Mouse (Mus musculus) 3134 (cell line): Measurements from ENCODE around the gene Msrb1.
"Not testable (repeated sequence)": the region's sequence is repeated elsewhere in the genome, so short reads cannot be mapped to it uniquely, and the experiment has no call there.

Experiments used
- DNase-seq: peaks from one replicate; pipeline ENCODE4 v3.0.0-alpha.2; 2011; ENCODE audit warnings: low spot score; ENCODE audit not compliant: insufficient read length; ENCODE audit errors: extremely low read depth

Gene Msrb1

DNA sequence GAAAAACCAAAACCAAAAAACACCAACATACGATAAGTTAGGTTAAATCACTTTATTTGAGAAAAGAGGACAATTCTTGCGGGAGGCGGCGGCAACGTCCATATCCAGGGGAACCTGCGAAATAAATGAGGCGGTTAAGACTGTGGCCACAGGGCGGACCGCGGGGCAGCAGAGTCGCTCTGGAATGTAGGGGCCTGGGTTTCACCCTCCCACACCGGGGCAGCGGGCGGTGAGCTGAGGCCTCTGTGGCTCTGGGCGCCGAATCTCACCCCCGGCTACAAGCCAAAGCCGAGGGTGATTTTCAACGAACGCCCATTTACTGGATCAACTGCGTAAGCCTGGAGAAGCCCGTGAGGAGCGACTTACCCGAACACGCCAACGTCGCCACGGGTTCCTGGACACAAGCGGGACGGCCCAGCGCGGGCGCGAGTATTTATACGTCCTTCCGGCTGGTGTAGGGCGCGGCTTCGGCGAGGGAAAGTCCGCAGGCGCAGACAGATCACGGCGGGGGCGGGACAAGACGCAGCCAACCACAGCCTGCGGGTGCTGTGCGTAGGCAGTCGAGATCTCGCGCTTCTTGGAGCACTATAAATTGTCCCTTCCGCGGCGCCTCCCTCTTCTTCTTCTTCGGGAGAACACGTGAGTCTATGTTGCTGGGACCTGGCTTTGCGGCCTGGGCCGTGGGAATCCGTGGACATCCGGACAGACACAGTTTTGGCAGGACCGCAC lies 16.8 kb upstream of the Msrb1 start:
- DNase-seq: peak; percentile 99

DNA sequence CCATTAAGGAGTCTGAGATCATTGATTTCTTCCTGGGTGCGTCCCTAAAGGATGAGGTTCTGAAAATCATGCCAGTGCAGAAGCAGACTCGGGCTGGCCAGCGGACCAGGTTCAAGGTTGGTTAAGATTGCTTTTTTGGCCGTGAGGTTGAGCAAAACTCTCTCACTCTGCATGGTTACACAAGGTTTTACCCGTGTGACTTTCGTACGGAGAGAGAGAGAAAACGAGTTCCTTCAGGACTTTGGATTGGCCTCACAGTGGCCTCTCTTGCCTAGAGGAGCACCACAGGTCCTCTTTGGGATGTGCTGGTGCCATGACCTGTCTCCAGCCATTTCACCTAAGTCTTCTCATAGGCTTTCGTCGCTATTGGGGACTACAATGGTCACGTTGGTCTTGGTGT lies 15.8 kb upstream of the Msrb1 start:
- not testable (repeated sequence) for DNase-seq

DNA sequence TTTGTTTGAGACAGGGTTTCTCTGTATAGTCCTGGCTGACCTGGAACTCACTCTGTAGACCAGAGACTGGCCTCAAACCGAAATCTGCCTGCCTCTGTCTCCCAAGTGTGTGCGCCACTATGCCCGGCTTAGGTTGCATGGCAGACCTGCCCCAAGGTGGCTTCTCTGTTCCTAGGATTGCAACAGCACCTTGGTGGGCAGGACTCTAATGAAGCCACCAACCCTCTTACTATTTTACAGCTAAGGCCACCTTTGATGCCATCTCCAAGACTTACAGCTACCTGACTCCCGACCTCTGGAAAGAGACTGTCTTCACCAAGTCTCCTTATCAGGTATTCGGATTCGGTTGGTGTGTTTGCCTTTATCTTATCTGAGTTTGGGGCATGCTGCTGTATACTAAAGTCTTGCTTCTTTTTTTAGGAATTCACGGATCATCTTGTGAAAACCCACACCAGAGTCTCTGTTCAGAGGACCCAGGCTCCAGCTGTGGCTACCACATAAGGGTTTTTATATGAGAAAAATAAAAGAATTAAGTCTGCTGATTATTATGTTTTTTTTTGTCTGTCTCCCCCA lies 15.0 kb upstream of the Msrb1 start:
- DNase-seq: not testable (repeated sequence)

DNA sequence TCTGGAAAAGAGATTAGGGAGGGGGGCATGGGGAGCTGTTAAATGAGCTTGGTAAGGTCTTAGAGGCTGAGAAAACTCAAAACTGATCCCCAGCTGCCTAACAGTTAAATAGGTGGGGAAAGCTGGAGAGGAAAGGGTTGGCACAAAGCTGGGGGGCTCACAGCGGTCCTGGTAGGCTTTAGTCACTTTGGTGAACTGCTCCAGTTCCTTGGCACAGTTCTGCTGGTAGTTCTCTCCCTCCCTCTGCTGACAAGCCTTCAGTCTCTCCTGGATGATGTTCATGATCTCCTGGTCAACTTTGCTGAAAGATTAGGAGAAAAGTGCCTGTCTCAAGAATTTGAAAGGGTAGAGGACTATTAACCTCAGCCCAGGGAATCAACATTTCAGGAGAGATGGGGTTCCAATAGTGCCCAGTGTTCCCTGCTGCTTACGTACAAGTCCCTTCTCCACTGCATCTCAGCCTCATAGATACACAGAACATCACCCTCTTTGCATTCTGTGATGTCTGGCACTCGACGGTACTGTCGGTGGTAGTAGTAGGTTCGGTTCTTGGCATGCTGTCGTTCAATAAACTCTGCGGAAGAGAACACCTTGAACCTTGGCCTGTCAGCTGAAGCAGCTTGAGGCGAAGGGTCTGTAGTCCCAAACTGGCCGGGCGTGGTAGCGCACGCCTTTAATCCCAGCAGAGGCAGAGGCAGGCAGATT lies 14.1 kb upstream of the Msrb1 start:
- DNase-seq: peak; percentile 62

DNA sequence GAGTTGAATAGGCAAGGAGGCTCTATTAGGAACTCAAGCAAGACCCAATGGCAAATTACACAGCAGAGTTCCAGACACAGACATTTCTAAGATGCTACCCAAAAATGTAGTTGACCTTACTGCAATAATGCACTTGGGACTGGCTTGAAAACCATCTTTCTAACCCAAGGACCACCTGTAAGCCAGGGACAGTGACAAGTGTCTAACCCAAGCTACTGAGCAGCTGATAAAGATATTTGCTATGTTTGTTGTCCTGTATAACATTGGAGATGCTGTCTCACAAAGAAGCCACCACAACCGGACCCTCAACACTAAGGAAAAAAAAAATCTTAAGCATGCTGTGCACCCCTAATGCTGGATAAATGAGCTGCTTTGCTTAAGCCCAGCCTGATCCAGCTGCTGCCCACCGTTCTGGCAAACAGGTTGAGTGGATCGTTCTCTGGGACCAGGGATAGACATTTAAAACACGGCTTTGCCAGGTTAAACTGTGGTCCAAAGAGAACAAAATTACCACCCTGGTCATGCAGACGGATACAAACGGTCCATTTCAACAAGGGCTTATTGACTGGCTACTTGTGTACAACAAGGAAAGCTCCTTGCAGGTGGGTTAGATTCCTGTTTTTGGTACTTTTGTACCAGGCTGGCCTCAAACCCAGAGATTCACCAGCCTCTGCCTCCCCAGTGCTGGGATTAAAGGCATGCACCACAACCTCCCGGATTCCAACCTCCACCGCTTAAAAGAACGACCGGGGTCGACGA lies 13.1 kb upstream of the Msrb1 start:
- DNase-seq: no peak

DNA sequence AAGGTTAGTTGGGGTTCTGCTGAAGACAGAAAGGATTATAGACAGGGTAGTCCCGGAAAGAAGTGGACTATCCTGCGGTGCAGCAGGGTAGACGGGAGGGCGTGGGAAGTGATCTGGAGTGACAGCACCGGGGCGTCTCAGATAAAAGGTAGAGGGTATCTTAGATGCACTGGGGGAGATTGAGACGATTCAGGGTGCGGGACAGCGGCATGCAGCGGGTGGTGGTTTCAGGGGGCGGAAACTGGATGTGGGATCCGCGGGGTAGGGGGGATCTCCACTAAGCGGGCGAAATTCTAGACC lies 12.6 kb upstream of the Msrb1 start:
- no peak for DNase-seq

DNA sequence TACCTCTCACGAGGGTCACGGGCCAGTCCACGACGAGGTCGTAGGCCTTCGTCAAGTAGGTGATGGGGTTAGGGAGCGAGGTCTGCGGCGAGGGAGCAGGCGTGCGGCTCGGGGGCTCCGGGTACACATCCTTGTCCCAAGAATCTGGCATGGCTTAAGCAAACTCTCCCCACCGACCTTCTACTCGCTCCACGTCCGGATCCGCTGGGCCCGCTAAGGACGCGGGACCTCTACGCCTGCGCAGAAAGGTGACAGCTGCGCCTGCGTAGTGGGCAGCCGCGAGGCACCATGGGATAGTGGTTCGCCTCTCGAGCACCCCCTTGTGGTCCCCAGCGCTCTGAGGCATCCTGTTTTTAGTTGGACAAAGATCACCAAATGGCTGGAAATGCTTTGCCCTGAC lies 12.3 kb upstream of the Msrb1 start, which contains the start of gene Ndufb10:
Gene Ndufb10, minus strand, starts transcription at position 295 of the 400 bp plus-strand sequence.
- DNase-seq: peak; percentile 92

DNA sequence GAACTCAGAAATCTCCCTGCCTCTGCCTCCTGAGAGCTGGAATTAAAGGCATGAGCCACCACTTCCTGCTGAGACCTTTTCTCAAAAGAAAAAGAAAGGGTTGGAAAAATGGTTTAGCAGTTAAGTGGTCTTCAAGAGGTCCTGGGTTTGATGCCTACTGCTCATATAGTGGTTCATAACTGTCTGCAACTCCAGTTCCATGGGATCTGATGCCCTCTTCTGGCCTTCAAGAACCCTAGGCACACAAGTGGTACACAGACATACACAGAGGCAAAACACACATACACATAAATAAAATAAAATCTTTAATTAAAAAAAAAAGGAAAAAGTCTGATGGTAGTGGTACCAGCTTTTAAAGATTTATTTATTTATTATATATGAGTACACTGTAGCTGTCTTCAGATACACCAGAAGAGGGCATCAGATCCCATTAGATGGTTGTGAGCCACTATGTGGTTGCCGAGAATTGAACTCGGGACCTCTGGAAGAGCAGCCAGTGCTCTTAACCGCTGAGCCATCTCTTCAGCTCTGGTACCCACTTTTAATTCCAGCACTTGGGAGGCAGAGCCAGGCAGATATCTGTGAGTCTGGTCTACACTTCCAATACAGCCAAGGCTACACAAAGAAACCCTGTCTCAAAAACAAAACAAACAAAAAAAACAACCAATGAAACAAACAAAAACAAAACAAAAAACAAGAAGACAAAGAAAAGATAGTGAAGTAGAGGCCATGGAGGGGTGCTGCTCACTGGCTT lies 10.6 kb upstream of the Msrb1 start:
- DNase-seq: no peak

DNA sequence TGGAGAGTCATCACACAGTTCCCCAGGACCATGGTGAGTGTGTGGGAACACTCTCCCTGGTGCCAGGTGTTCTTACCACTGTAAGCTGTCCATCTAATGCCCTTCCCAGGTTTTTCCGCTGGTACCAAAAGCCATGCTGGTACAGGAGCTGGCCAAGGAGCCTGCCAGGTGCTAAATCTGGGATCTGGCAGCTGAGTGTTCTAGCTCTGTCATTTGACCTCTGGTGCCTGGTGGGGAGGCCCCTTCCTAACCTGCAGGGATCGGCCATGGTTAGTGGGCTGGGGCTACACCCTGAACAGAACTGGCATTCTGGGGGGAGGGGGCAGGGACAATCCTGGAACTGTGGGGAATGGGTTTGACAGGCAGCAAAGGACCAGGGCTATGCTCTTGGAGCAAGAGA lies 8.8 kb upstream of the Msrb1 start, which contains the start of gene Rpl3l:
Gene Rpl3l, plus strand, starts transcription at position 203 of the 400 bp plus-strand sequence.
- no peak for DNase-seq

DNA sequence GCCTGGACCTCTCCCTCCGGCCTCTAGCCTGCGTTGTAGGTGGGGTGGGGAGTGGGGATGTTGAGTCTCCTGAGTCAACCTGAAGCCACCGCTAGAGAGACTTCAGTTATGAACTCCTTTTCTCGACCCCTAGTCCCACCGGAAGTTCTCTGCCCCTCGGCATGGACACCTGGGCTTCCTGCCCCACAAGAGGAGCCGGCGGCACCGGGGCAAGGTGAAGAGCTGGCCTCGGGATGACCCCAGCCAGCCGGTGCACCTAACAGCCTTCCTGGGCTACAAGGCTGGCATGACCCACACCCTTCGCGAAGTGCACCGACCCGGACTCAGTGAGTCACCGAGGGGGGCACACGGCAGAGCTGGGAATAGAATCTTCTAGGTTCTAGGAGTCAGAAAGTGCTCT lies 8.3 kb upstream of the Msrb1 start:
- no peak for DNase-seq

DNA sequence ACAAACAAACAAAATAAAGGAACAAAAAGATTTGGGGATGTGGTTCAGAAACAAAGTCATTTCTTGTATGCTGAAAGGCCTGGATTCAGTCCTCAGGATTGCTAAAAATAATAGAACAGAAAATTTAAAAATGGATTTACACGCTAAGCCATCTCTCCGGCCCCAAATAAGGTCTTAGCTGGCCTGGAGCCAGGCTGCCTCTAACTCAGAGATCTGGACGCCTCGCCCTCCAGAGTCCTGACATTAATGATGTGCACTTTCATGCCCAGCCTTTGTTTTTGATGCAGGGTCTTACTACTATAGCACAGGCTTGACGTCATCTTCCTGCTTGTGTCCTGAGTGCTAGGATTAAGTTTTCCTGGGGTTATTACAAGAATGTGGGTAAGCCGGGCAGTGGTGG lies 7.4 kb upstream of the Msrb1 start:
- DNase-seq: no peak

DNA sequence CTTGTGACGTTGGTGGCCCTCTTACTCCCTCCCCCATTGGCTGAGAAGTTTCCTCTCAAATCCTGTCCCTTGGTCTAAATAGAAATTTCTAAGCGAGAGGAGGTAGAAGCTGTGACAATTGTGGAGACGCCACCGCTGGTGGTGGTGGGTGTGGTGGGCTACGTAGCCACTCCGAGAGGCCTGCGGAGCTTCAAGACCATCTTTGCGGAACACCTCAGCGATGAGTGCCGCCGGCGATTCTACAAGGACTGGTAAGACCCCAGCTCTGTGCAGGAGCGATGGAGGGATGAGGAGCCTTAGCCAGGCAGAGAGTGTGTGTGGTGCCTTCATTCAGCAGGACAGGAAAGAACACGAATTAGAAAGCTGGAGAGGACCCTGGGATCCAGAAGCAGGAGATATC lies 5.7 kb upstream of the Msrb1 start:
- no peak for DNase-seq

DNA sequence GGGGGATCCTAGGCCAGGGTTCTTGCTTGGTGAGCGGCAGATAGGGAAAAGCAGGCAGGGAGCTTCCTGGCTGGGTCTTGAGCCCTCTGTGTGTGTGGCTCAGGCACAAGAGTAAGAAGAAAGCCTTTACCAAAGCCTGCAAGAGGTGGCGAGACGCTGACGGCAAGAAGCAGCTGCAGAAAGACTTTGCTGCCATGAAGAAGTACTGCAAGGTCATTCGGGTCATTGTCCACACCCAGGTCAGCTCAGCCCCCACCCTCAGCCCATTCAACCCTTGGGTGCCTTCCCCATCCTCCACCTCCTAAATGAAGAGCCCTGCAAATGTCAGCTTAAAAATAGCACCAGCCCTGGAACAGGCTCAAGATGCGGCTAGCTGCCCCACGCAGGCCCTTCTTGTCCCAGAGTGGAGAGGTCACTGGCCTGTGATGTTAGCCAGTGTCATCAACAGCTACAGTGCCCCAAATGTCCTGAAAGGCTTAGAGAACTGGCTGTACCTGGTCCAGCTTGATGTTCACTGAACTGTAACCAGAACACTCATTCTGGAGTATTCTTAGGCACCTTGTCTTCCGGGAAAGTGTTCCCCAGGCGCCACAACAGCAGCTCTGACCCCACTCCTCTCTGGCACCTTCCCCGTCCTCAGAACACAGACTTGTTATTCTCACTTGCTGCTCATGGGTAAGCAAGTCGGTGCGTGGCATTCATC lies 4.1 kb upstream of the Msrb1 start:
- no peak for DNase-seq

DNA sequence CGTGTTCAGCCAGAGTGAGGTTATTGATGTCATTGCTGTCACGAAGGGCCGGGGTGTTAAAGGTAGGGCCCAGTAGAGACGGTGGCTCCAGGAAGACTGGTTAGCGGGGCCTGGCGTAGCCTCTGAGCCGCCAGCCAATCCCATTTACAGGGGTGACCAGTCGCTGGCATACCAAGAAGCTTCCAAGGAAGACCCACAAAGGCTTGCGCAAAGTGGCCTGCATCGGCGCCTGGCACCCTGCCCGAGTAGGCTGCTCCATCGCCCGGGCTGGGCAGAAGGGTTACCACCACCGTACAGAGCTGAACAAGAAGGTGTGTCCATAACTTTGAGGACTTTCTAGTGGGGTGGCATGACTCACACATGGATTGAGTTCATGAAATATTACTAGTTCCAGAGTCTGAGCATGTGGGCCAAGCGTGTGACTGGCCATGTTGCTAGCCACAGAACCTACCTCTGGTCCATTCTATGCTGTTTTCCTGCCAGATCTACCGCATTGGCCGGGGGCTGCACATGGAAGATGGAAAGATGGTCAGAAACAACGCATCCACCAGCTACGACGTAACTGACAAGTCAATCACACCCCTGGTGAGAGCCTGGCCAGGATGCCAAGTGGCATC lies 2.9 kb upstream of the Msrb1 start:
- peak; percentile 40 for DNase-seq

DNA sequence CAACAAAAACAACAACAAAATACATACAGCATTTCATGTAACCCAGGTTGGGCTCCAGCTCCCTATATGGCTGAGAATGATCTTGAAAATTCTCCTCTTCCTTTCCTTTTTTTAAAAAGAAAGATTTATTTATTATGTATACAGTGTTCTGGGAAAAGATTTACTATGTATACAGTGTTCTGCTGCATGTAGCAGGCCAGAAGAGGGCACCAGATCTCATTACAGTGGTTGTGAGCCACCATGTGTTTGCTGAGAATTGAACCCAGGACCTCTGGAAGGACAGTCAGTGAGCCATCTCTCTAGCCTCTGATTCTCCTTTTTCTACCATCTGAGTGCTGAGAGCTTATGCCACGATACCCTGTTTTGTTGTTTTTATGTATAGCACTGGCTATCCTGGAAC lies 1.9 kb upstream of the Msrb1 start:
- DNase-seq: no peak

DNA sequence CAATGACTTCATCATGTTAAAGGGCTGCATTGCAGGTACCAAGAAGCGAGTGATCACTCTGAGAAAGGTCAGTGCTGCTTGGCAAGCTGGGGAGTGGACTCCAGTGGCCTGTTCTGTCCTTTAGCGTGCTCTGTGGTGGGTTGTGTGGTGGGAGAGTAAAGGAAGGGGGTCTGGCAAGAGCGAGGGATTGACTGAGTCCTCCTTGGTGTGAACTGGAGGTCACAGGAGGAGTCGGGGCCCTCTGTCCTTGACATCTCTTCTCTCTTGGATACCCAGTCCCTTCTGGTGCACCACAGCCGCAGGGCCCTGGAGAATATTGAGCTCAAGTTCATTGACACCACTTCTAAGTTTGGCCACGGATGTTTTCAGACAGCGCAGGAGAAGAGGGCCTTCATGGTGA lies 996 bp upstream of the Msrb1 start:
- no peak for DNase-seq

DNA sequence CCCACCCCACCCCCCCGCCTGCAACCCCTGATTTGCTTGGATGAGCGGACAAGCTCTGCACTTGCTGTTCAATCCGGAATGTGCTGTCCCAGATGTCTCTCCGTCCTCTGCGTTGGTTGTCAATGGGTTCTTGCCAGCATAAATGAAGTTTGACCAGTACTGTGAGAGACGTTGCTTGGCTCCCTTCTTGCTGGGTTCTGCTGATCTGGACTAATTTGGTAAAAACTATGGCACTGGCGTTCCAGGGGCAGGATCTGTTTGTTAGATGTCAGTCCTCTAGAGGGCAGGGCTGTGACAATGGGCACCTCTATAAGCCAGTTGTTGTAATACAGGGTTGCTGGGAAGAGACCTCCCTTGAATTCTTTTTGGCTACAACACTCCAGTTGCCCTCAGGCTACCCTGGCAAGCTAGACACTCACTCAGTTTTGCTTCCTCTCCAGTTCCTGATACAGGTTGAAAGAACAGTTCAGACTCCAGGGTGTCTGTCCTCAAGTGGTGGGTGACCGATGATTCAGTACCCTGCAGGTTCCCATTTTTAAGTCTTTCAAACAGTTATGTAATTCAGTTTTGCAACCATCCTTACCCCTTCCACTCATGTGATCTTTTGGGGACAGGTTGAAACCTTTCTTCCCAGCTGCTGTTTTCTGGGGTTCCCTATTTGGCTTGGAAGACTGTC lies 831 bp downstream of the Msrb1 start:
- no peak for DNase-seq

DNA sequence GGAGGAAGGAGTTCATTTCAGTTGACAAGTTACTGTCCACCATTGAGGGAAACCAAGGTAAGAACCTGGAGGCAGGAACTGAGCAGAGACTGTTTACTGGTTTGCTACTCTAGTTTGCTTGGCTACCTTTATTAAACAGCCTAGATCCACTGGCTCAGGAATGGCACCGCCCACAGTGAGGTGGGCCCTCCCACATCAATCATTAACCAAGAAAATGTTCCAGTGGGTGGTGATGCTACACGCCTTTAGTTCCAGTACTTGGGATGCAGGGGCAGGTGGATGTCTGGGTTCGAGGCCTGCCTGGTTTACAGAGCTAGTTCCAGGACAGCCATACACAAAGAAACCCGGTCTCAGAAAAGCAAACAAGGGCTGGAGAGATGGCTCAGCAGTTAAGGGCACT lies 1.8 kb downstream of the Msrb1 start:
- DNase-seq: no peak

DNA sequence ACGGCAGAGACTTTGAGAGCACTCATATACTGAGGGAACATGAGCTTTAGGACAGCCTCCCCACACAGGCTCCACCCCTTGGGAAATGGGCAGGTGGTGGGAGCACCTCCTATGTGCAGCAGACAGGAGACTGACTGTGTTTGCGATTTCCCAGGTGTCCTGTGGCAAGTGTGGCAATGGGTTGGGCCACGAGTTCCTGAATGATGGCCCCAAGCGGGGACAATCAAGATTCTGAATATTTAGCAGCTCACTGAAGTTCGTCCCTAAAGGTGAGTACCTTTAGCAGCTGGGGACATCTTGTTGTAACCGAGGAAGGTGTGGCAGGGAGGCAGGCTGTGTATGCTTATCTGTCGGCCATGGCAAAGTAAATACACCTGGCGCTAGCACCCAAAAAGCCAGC lies 3.5 kb downstream of the Msrb1 start:
- no peak for DNase-seq
